Mouse (Mus musculus): ENCODE data around the gene Dcst2.

Dcst2 gene

GRCm38 (mm10) chr3:89361675-89362074 lies at the start of gene Dcst2:
Dcst2 (plus strand) TSS chr3:89361975.
- DNase-seq (ENCODE audit: inconsistent ontology term), result no peak

- no peak for DNase-seq (ENCODE audit: inconsistent ontology term)
Measured at GRCm38 (mm10) chr3:89314340-89314739, 47.4 kb upstream of the Dcst2 start.

GRCm38 (mm10) chr3:89314791-89315190 lies 47.0 kb upstream of the Dcst2 start:
- DNase-seq (ENCODE audit: inconsistent ontology term), result no peak

- DNase-seq (ENCODE audit: inconsistent ontology term), result peak; percentile 91
Measured at GRCm38 (mm10) chr3:89315195-89315929, 46.4 kb upstream of the Dcst2 start.

GRCm38 (mm10) chr3:89315930-89316831 lies 45.6 kb upstream of the Dcst2 start:
- peak; percentile 18 for DNase-seq (ENCODE audit: inconsistent ontology term)

GRCm38 (mm10) chr3:89316833-89317232 lies 44.9 kb upstream of the Dcst2 start:
- peak; percentile 93 for DNase-seq (ENCODE audit: inconsistent ontology term)

GRCm38 (mm10) chr3:89317246-89317645 lies 44.5 kb upstream of the Dcst2 start:
- DNase-seq (ENCODE audit: inconsistent ontology term), result no peak

- no peak for DNase-seq (ENCODE audit: inconsistent ontology term)
Measured at GRCm38 (mm10) chr3:89318316-89318715, 43.5 kb upstream of the Dcst2 start.

GRCm38 (mm10) chr3:89318971-89319590 lies 42.7 kb upstream of the Dcst2 start:
- no peak for DNase-seq (ENCODE audit: inconsistent ontology term)

GRCm38 (mm10) chr3:89319591-89320350 lies 42.0 kb upstream of the Dcst2 start:
- DNase-seq (ENCODE audit: inconsistent ontology term), result peak; percentile 34

GRCm38 (mm10) chr3:89320581-89321182 lies 41.1 kb upstream of the Dcst2 start:
- peak; percentile 49 for DNase-seq (ENCODE audit: inconsistent ontology term)

- DNase-seq (ENCODE audit: inconsistent ontology term), result peak; percentile 29
Measured at GRCm38 (mm10) chr3:89321183-89322130, 40.3 kb upstream of the Dcst2 start.

- DNase-seq (ENCODE audit: inconsistent ontology term), result no peak
Measured at GRCm38 (mm10) chr3:89322131-89322500, 39.7 kb upstream of the Dcst2 start.

GRCm38 (mm10) chr3:89322514-89323165 lies 39.1 kb upstream of the Dcst2 start, which contains the start of gene Efna3:
Efna3 (minus strand) TSS chr3:89322965.
- DNase-seq (ENCODE audit: inconsistent ontology term), result peak; percentile 85

- no peak for DNase-seq (ENCODE audit: inconsistent ontology term)
Measured at GRCm38 (mm10) chr3:89325882-89326281, 35.9 kb upstream of the Dcst2 start.

GRCm38 (mm10) chr3:89327371-89327870 lies 34.4 kb upstream of the Dcst2 start:
- no peak for DNase-seq (ENCODE audit: inconsistent ontology term)

GRCm38 (mm10) chr3:89328623-89329022 lies 33.2 kb upstream of the Dcst2 start:
- no peak for DNase-seq (ENCODE audit: inconsistent ontology term)

- no peak for DNase-seq (ENCODE audit: inconsistent ontology term)
Measured at GRCm38 (mm10) chr3:89330346-89330745, 31.4 kb upstream of the Dcst2 start.

GRCm38 (mm10) chr3:89330948-89331347 lies 30.8 kb upstream of the Dcst2 start:
- DNase-seq (ENCODE audit: inconsistent ontology term), result no peak
